Comparison of ENCODE assay signal across 31 mouse cellular contexts in genomic region chr13:19407953-19408352, GRCm38 (mm10).
"Had no signal": no experiment of that assay in that cellular context is flagged by ENCODE, and none has a peak within 500 bp of the region (broad histone marks: within the 10 kb centered on the region; RNA-seq: fewer than 3 reads in every experiment).

No protein-coding gene starts in this region.

- H3K4me2 ChIP-seq: limb, embryonic 12.5 days; limb, embryonic 13.5 days; limb, embryonic 15.5 days; liver, embryonic 11.5 days; liver, embryonic 12.5 days; liver, embryonic 13.5 days; liver, embryonic 15.5 days; lung, embryonic 14.5 days; lung, embryonic 15.5 days; midbrain, embryonic 11.5 days; midbrain, embryonic 12.5 days; midbrain, embryonic 13.5 days; midbrain, embryonic 15.5 days had no signal

- H3K36me3 ChIP-seq: limb, embryonic 10.5 days; limb, embryonic 12.5 days; limb, embryonic 13.5 days; limb, embryonic 15.5 days; liver, embryonic 12.5 days; liver, embryonic 13.5 days; liver, embryonic 15.5 days; lung, embryonic 15.5 days; midbrain, embryonic 10.5 days; midbrain, embryonic 12.5 days; midbrain, embryonic 13.5 days; midbrain, embryonic 15.5 days had no signal

- ATAC-seq: liver, embryonic 12.5 days; liver, postnatal 0 days; lung, postnatal 0 days; midbrain, embryonic 13.5 days; midbrain, embryonic 15.5 days; midbrain, embryonic 16.5 days had no signal

- H3K4me1 ChIP-seq: limb, embryonic 10.5 days; limb, embryonic 12.5 days; limb, embryonic 13.5 days; limb, embryonic 15.5 days; liver, embryonic 12.5 days; liver, embryonic 13.5 days; liver, embryonic 15.5 days; lung, embryonic 15.5 days; midbrain, embryonic 10.5 days; midbrain, embryonic 12.5 days; midbrain, embryonic 13.5 days; midbrain, embryonic 15.5 days had no signal

- H3K4me3 ChIP-seq: limb, embryonic 10.5 days; limb, embryonic 12.5 days; limb, embryonic 13.5 days; limb, embryonic 15.5 days; liver, embryonic 12.5 days; liver, embryonic 13.5 days; liver, embryonic 15.5 days; lung, embryonic 15.5 days; megakaryocyte, embryonic 14.5 days; midbrain, embryonic 10.5 days; midbrain, embryonic 12.5 days; midbrain, embryonic 13.5 days; midbrain, embryonic 15.5 days; myocyte had no signal

- H3K27me3 ChIP-seq: limb, embryonic 12.5 days; limb, embryonic 13.5 days; limb, embryonic 15.5 days; liver, embryonic 12.5 days; liver, embryonic 13.5 days; liver, embryonic 15.5 days; lung, embryonic 15.5 days; megakaryocyte, embryonic 14.5 days; midbrain, embryonic 12.5 days; midbrain, embryonic 13.5 days; midbrain, embryonic 15.5 days had no signal

- H3K9ac ChIP-seq: limb, embryonic 12.5 days; limb, embryonic 13.5 days; limb, embryonic 15.5 days; liver, embryonic 12.5 days; liver, embryonic 13.5 days; liver, embryonic 14.5 days; liver, embryonic 15.5 days; liver, postnatal 0 days; lung, embryonic 14.5 days; lung, embryonic 15.5 days; midbrain, embryonic 12.5 days; midbrain, embryonic 13.5 days; midbrain, embryonic 15.5 days had no signal

- DNase-seq: left cerebral cortex, postnatal 4 days; liver; liver, embryonic 13.5 days; liver, postnatal 0 days; lung, adult 18-20 months; lung, adult 2 months; lung, embryonic 14.5 days; lung, postnatal 10 days; lung, postnatal 14 days; lung, postnatal 36 days; lung, postnatal 4 days; midbrain, embryonic 14.5 days had no signal

- H3K9me3 ChIP-seq: limb, embryonic 10.5 days; limb, embryonic 12.5 days; limb, embryonic 13.5 days; limb, embryonic 15.5 days; liver, embryonic 12.5 days; liver, embryonic 13.5 days; liver, embryonic 15.5 days; lung, embryonic 15.5 days; megakaryocyte, embryonic 14.5 days; midbrain, embryonic 10.5 days; midbrain, embryonic 12.5 days; midbrain, embryonic 13.5 days; midbrain, embryonic 15.5 days had no signal

- H3K27ac ChIP-seq: limb, embryonic 10.5 days; limb, embryonic 12.5 days; limb, embryonic 13.5 days; limb, embryonic 15.5 days; liver, embryonic 12.5 days; liver, embryonic 13.5 days; liver, embryonic 14.5 days; liver, embryonic 15.5 days; lung, embryonic 15.5 days; macrophage; midbrain, embryonic 10.5 days; midbrain, embryonic 12.5 days; midbrain, embryonic 13.5 days; midbrain, embryonic 15.5 days had no signal
